Mouse (Mus musculus) spleen, postnatal 4 days (tissue): ENCODE results near the gene Mvb12b.

ENCODE experiments used
- DNase-seq, 2 experiments: peaks; one replicate each; pipeline ENCODE4 v3.0.0; 2022; ENCODE audit warnings: low spot score in 2 of 2

The Mvb12b gene

GRCm38 (mm10) chr2:33736722-33737121 is 151.0 kb downstream of the Mvb12b start:
- peak; percentile 62 to 81 for DNase-seq

GRCm38 (mm10) chr2:33734781-33735485 is 152.8 kb downstream of the Mvb12b start:
- peak; percentile 72 to 93 for DNase-seq

GRCm38 (mm10) chr2:33729701-33730100 is 158.0 kb downstream of the Mvb12b start:
- no peak for DNase-seq

- DNase-seq, result no peak
Observed at GRCm38 (mm10) chr2:33727199-33727598, 160.5 kb downstream of the Mvb12b start.

- DNase-seq, result no peak
Observed at GRCm38 (mm10) chr2:33720380-33720898, 167.3 kb downstream of the Mvb12b start.

- no peak for DNase-seq
Observed at GRCm38 (mm10) chr2:33719339-33720066, 168.2 kb downstream of the Mvb12b start.

- DNase-seq, result no peak
Observed at GRCm38 (mm10) chr2:33718561-33718960, 169.2 kb downstream of the Mvb12b start.

- DNase-seq, result no peak
Observed at GRCm38 (mm10) chr2:33717821-33718351, 169.9 kb downstream of the Mvb12b start.

- DNase-seq, result no peak
Observed at GRCm38 (mm10) chr2:33717378-33717777, 170.4 kb downstream of the Mvb12b start.

GRCm38 (mm10) chr2:33716878-33717277 is 170.9 kb downstream of the Mvb12b start:
- no peak for DNase-seq

- DNase-seq, result no peak
Observed at GRCm38 (mm10) chr2:33714932-33715331, 172.8 kb downstream of the Mvb12b start.

- no peak for DNase-seq
Observed at GRCm38 (mm10) chr2:33713580-33714260, 174.0 kb downstream of the Mvb12b start.

GRCm38 (mm10) chr2:33712811-33713210 is 174.9 kb downstream of the Mvb12b start:
- no peak for DNase-seq

- DNase-seq, result no peak
Observed at GRCm38 (mm10) chr2:33708831-33709230, 178.9 kb downstream of the Mvb12b start.

- no peak for DNase-seq
Observed at GRCm38 (mm10) chr2:33708096-33708495, 179.7 kb downstream of the Mvb12b start.

- no peak for DNase-seq
Observed at GRCm38 (mm10) chr2:33706403-33706802, 181.3 kb downstream of the Mvb12b start.

GRCm38 (mm10) chr2:33705687-33706320 is 181.9 kb downstream of the Mvb12b start:
- no peak for DNase-seq

- DNase-seq, result no peak
Observed at GRCm38 (mm10) chr2:33703286-33703685, 184.5 kb downstream of the Mvb12b start.

GRCm38 (mm10) chr2:33702705-33703104 is 185.0 kb downstream of the Mvb12b start:
- DNase-seq, result no peak

GRCm38 (mm10) chr2:33701446-33701815 is 186.3 kb downstream of the Mvb12b start:
- DNase-seq, result no peak

GRCm38 (mm10) chr2:33700581-33701445 is 186.9 kb downstream of the Mvb12b start:
- no peak for DNase-seq
